Mouse (Mus musculus) NIH3T3 (cell line): ENCODE measurements around the gene Reep6.

Experiments
- DNase-seq: peaks from one replicate; pipeline ENCODE4 v3.0.0-alpha.2; 2012; ENCODE audit warnings: low read depth

Reep6 gene

DNA sequence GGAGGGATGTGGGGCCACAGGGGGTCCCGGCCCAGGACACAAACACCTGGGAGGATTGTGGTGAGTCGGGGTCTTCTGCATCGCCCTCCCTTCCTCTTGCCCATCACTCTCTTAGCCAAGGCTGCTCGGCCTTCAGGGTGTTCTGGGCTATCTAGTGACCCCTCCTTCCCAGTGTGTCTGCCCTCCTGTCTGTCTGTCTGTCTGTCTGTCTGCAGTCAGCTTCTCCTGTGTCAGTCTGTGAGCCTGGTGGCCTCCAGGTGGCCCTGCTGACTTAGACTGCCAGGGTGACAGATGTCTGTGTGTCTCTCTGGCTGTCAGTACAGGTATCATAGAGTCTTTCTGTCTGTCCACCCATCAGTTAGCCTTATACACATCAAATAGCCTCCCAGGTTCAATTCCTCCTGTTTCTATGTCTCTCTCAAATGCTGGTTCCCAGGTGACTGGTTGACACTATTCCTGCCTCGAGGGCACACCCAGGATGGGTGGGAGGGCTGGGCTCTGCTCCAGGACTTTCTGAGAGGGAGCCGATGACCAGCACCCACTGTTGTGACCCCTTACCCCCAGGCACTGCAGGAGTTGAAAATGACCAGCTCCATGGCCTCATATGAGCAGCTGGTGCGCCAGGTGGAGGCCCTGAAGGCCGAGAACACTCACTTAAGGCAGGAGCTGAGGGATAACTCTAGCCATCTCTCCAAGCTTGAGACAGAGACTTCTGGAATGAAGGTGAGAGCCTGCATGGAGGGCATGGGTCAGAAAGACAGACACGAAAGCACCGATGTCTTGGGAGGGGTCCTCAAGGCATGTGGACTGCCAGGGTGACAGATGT lies 28.3 kb upstream of the Reep6 start:
- no peak for DNase-seq

DNA sequence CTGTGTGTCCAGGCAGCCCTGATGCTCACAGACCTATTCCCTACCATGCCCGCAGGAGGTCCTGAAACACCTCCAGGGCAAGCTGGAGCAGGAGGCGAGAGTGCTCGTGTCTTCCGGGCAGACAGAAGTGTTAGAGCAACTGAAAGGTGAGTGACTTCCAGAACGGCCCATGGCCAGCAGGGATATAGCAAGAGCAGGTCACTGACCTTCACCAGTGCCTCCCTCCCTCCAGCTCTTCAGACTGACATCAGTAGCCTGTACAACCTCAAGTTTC lies 27.7 kb upstream of the Reep6 start:
- DNase-seq = no peak

DNA sequence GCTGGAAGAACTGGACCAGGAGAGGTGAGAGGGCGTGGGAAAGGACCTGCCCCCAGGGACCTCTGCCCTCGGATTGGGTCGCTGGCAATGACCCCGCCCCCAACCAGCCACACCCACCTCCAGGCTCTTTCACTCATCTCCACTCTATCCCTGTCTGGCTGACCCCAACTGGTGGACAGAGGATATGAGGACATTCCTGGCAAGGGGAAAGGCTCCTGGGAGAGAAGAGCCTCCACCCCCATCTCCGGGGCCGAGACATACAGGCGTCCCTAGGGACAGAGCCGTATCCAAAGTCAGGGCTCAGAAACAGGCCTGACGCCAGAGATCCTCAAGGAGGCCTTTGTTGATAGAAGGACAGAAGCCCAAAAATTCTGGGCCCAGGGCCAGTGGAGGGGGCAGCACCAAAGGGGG lies 27.3 kb upstream of the Reep6 start:
- DNase-seq = peak; percentile 46

DNA sequence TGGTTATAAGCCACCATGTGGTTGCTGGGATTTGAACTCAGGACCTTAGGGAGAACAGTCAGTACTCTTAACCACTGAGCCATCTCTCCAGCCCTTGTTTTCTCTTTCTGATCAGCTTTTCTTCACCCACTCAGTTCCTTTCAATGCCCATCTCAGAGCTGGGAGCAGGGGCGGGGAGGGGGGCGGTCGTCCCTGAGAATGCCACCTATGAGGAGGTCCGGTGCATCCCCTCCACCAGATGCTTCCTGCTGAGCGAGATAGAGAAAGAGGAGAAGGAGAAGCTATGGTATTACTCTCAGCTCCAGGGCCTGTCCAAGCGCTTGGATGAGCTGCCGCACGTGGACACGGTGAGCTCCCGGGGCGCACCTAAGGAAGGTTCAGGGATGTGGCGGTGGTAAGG lies 25.3 kb upstream of the Reep6 start:
- DNase-seq = no peak

DNA sequence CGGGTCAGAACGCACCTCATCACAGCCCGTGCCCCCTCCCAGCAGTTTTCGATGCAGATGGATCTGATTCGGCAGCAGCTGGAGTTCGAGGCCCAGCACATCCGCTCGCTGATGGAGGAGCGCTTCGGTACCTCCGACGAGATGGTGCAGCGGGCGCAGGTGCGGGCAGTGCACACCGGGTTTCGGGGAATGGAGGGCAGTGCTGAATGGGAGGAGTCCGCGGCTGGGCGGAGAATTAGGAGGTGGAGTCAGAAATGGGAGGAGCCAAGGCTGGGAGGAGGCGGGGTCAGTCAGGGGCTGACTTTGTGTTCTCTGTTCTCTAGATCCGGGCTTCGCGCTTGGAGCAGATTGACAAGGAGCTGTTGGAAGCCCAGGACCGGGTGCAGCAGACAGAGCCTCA lies 24.9 kb upstream of the Reep6 start:
- no peak for DNase-seq

DNA sequence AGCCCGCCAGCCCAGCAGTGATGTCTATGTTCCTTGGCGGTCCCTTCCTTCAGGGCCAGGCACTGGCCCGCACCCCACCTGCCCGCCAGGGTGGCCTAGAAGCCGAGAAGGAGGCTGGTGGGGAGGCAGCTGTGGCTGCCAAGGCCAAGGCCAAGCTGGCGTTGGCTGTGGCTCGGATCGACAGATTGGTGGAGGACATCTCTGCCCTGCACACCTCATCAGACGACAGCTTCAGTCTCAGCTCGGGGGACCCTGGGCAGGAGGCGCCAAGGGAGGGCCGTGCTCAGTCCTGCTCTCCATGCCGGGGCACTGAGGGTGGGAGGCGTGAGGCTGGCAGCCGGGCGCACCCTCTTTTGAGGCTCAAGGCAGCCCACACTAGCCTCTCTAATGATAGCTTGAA lies 18.2 kb upstream of the Reep6 start:
- no peak for DNase-seq

DNA sequence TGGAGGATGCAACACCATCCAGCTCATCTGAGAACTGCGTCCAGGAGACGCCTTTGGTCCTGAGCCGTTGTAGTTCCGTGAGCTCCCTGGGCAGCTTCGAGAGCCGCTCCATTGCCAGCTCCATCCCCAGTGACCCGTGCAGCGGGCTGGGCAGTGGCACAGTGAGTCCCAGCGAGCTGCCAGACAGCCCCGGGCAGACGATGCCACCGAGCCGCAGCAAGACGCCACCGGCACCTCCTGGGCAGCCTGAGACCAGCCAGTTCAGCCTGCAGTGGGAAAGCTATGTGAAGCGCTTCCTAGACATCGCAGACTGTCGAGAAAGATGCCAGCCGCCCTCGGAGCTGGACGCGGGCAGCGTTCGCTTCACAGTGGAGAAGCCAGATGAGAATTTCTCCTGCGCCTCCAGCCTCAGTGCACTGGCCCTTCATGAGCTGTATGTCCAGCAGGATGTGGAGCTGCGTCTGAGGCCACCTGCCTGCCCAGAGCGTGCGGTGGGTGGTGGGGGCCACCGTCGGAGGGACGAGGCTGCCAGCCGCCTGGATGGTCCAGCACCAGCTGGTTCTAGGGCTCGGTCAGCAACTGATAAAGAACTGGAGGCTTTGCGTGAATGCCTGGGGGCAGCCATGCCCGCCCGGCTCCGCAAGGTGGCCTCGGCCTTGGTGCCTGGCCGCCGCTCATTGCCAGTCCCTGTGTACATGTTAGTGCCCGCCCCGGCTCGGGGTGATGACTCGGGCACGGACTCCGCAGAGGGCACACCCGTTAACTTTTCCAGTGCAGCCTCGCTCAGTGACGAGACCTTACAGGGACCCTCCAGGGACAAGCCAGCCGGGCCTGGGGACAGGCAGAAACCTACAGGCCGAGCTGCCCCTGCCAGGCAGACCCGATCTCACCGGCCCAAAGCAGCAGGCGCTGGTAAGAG lies 16.9 kb upstream of the Reep6 start:
- no peak for DNase-seq

DNA sequence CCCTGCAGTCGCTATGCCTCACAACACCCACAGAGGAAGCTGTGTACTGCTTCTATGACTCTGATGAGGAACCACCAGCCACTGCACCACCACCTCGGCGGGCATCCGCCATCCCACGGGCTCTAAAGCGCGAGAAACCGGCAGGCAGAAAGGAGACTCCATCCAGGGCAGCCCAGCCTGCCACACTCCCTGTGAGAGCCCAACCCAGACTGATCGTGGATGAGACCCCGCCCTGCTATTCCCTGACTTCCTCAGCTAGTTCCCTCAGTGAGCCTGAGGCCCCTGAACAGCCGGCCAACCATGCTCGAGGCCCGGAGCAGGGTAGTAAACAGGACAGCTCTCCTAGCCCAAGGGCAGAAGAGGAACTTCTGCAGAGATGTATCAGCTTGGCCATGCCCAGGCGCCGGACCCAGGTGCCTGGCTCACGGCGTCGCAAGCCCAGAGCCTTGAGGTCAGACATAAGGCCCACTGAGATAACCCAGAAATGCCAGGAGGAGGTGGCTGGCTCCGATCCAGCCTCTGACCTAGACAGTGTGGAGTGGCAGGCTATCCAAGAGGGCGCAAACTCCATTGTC lies 16.0 kb upstream of the Reep6 start:
- DNase-seq = no peak

DNA sequence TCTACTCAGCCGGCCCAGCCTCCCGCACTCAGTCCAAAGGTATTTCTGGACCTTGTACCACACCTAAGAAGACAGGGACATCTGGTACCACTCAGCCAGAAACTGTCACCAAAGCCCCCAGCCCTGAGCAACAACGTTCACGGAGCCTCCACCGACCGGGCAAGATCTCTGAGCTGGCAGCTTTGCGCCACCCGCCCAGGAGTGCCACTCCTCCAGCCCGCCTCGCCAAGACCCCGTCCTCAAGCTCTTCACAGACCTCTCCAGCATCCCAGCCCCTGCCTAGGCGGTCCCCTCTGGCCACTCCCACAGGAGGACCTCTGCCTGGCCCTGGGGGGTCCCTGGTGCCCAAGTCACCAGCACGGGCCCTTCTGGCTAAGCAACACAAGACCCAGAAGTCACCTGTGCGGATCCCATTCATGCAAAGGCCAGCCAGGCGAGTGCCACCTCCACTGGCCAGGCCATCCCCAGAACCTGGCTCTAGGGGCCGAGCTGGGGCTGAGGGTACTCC lies 15.2 kb upstream of the Reep6 start:
- DNase-seq = no peak

DNA sequence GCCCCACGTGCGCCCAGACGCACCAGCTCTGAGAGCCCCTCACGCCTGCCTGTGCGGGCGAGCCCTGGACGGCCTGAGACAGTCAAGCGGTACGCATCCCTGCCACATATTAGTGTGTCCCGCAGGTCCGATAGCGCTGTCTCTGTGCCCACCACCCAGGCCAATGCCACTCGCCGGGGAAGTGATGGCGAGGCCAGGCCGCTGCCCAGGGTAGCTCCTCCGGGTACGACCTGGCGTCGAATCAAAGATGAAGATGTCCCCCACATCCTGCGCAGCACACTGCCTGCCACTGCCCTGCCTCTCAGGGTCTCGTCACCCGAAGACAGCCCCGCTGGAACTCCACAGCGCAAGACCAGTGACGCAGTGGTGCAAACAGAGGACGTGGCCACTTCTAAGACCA lies 14.4 kb upstream of the Reep6 start:
- DNase-seq = no peak

DNA sequence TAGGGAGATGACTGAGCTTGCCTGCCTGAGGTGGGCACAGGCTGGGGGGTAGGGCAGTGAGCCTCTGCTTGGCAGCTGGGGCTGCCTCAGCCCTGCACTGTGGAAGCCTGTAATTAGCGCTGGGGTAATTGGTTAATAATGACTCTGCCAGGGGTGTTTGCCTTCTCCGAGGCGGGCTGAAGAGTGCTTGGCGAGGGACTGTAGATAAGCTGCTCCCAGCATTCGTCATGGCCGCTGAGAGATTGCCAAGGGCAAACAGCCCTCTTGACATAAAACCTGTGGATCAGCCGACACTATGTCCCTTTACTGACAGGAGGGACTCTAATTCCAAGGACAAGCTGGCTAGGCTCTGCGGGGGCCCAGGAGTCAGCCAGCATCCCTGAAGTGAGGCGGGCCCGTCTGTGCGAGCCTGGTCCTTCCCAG lies 13.4 kb upstream of the Reep6 start:
- no peak for DNase-seq

DNA sequence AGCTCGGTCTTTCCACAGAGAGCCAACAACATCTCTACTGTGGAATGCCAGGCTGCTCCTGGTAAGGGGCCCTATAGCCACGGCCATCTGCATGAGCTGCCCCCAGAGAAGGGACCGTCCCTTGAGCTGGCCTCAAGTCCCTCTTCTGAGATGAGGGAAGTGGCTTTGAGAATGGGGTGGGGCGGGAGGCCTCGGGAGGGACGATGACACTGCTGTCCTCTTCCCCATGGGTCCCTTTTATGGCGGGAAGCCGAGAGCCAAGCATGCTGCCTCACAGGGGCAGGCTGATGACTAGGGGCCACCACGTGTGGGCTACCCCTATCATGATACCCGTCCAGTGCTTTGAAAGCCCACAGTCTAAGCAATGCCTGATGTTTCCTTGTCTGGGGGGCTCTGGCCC lies 12.7 kb upstream of the Reep6 start:
- DNase-seq = no peak

DNA sequence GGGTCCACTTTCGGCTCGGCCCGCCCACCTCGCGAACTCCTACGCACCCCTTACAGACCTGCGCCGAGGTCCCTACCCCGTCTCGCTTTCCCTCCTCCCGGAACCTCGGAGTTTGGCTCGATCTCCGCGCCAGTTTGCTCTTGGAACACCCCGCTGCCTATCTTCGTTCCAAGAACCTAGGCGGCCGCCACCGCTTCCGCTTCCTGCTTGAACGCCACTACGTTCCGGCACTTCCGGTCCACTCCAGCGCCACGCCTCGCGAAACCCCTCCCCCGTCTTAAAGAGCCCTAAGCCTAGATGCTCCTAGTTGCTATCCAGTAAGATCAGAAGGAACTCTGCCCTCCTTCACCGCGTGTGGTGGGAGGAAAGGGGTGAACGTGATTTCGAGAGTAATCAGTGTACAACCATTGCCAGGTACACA lies 9.4 kb upstream of the Reep6 start, which contains the start of gene 2310011J03Rik:
Gene 2310011J03Rik (minus strand): TSS at position 198 of the 421 bp plus-strand sequence.
- DNase-seq = peak; percentile 96

DNA sequence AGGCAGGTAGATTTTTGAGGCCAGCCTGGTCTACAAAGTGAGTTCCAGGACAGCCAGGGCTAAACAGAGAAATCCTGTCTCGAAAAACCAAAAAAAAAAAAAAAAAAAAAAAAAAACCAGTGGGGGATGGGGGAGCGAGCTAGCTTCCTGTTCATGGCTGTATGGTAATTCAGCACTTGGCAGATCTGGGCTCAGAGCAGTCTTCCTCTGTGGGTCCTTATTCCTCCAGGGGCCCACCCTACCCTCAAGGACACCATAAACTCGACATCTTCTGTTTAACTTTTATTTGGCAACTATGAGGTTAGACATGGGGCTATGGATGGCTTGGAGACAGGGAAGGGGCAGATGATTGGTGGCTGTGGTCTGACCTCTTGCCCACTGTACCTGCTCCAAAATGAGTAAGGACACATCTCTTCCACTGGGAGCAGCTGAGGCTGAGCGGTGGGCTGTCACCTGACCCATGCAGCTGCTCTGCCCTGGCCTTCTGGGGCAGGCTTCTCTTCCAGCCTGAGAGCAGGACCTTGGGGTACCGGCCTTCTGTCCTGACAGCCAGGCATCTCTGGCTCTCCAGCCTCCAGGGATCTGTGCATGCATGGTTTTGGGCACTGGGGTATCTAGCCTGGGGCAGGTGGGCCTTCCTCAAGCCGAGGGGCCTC lies 8.6 kb upstream of the Reep6 start:
- DNase-seq = no peak

DNA sequence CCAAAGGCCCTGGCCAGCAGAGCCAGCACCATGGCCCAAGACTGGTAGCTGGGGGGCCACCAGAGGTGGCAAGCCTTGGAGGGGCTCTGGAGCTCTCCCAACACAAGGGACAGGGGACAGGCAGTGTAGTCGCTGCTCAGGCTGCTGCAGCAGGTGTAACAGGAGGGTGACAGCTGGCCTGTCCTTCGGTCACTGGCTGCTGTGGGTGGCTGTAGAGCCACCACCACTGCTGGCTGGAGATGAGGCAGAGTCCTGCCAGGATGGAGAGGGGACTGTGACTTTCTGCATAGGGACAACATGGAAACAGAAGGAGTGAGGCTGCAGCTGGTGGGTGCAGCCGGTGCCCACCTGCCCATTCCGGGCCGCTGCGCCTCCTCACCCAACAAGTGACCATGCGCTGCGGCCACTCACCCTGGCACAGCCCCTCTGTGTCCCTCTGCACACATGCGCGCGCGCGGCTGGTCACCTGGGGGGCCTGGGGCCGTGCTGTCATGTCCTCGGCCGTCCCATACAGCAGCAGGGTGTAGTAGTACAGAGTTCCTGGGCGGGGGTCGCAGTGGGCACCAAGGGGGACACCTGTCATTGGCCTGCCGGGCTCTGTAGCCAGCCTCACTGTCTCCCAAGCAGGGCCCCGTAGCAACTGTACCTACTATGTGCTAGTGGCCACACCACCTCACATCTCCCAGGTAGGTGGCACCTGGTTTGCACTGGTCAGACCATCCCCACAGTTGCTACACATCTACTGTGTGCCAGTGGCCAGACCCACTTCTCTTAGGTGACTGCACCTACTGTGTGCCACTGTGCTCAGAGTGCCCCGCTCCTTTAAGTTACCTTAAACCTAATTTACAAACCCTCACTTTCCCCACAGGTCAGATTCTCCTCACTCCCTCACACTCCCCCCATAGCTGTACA lies 7.8 kb upstream of the Reep6 start:
- DNase-seq = no peak

DNA sequence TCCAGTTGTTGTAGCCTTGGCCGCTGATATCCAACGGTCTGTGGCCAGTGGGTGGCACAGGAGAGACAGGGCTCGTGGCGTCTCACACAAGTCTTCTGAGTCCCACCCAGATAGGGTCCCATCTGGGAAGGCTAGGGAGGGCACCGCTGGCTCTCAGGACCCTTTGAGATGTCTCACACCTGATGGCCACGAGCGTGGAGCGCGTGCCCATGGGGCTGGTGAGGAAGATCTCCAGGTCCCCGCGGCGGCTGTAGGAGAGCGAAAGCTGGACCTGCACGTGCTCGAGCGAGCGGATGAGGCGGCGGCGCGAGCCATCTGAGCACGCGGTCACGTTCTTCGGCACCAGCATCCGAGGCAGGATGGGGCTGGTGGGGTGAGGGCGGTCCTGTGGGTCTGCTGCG lies 6.9 kb upstream of the Reep6 start:
- peak; percentile 49 for DNase-seq

DNA sequence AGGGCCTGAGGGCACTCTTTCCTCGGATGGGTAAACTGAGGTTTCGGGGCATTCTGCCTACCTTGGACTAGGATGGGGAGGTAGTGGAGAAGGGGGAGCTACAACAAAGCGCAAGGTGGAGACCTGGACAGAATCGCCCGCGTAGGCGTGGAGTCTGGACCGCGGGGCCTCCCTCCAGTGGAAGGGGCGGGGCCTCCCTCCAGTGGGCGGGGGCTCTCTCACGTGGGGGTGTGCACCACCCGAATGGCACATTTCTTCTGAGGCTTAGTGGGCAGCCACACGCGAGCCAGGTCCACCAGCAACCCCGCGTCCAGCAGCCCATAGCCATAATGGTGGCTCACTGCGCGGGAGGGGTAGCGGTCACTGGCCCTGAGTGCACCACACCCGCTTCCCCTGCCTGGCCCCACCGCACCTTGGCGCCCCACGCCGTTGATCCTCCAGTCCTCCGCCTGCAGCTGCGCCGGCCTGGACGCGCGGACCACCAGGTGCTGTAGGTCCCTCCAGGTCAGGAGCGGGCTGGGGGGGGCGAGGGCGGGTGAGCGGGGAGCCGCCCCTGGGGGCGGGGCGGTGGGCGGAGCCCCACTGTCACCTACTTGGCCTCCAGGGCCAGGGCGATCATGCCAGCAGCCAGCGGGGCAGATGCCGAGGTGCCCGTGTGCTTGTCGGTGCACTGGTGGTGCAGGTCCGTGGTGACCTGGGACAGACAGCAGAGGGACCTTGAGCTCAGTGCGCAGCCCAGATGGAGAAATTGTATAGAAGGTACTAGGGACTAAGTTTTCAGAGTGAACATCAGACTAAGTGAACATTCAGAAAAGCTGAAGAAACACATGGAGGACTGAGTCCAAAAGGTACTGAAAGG lies 6.3 kb upstream of the Reep6 start:
- peak; percentile 79 for DNase-seq

DNA sequence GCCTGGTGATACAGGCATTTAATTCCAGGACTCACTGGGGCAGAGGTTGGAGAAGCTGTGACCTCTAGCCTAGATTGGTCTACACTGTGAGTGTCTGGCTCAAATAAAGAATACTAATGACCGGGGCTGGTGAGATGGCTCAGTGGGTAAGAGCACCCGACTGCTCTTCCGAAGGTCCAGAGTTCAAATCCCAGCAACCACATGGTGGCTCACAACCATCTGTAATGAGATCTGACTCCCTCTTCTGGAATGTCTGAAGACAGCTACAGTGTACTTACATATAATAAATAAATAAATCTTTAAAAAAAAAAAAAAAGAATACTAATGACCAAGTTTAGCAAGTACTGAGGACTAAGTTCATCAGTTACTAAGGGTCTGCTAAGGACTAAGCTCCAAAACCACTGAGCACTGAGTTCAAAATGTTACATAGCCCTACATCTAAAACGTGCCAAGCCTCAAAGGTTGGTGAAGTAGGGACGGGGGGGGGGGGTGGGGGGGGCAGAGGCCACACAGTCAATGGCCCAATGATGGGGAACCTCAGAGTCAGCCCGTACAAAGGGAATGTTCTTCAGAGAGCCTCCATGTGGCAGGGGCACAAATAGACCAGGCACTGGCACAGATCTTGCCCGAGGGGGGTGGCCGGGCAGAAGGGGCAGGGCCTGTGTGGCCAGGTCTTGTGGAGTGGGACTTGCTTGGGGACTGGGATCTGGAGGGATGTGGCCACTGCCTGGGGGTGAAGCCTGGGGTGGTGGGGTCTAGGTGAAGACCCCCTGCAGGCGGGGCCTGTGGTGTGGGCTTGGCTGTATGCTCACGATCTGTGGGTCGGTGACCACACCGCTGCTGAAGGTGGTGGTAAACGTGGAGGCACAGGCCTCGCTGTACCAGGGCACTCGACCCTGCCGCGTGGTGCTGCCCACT lies 5.4 kb upstream of the Reep6 start:
- no peak for DNase-seq

DNA sequence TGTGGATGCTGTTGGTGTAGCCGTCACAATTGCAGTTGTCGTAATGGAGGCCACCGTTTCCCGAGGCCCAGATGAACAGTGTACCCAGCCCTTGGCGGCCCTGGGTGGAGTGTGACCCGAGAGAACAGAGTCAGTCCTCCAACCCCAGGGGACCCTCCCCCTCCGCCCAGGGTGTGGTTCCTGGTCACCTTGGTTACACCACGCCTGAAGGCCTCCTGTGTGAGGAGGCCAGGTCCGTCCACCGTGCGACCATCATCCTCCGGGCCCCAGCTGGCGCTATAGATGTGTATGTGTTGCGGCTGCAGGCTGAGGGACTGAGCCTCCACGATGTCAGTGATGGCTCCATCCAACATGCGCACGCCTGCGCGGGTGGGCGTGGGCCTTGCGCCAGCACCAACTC lies 4.7 kb upstream of the Reep6 start:
- DNase-seq = no peak
